Mouse (Mus musculus) liver, adult 2 months (tissue): ENCODE data around the gene Trip11.

ENCODE experiments used
- CTCF ChIP-seq: fragments of 200-500 bp; IDR thresholded peaks from 2 replicates; pipeline ENCODE4 v1.5.1; 2011; ENCODE audit warnings: low read depth, low read length, control low read depth
- POLR2A ChIP-seq: fragments of 200-500 bp; IDR thresholded peaks from 2 replicates; pipeline ENCODE4 v1.6.1; 2011; ENCODE audit warnings: low read length, control low read depth; ENCODE audit not compliant: insufficient read depth; ENCODE audit errors: extremely low read depth

GRCm38 (mm10) chr12:101957079-101957941 lies 44.2 kb upstream of the Trip11 start:
- TF ChIP-seq CTCF (no peak), POLR2A (no peak)
